Mouse (Mus musculus) G1E (cell line): Measurements from ENCODE around the gene Mphosph10.

Source experiments
- CTCF ChIP-seq: IDR thresholded peaks from 2 replicates; pipeline ENCODE4 v1.5.1; 2012; ENCODE audit warnings: low read depth, low read length, inconsistent platforms, mixed read lengths
- TAL1 ChIP-seq: conservative IDR thresholded peaks from 2 replicates; pipeline ENCODE4 v1.6.1; 2012; ENCODE audit warnings: low read depth, low read length, inconsistent platforms, mixed read lengths

DNA sequence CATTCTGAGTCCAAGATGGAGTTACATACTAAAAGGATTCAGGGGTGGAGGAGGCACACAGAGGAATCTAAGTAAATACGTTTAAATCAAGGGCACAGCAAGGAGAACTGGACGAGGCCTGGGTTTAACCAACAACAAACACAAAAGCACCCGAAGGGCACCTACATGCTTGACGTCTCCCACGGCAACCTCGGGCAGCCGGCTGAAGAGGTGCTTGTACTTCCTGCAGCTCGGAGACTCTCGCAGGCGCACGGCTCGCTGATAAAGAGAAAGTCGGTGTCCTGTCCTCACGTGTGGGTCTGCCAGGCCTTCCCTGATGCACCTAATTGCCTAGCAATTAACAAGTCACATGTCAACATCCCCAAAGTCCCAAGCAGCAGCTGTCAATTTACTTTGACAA lies 37.9 kb downstream of the Mphosph10 start:
- TF ChIP-seq CTCF, result no peak
- TF ChIP-seq TAL1, result no peak
